Mouse (Mus musculus): ENCODE measurements around the gene Col4a2. TPM values are rescaled to one million over a fixed set of nuclear protein-coding genes. Genes with fewer than 3 reads are reported as not detected.

Gene Col4a2
- polyA plus RNA-seq, 1 experiment from 2014 or later, result 7.9 TPM

DNA sequence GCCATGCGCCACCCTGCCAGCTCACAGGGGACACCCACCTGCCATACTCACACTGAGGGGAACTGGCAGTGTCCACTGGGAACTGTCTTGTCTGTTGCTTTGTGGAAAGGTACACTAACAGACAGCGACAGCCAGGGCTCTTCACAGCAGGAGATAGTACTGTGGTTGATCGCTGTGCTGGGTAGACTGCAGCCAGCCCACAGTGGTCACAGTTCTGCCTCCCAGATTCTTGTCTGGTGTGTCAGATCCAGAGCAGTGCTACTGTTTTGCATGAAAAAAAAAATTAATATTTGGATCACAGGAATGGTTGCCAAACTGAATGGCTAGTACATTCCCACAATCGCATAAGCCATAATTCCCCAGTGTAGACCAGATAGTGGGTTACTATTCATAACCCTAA lies 74.7 kb downstream of the Col4a2 start:
- 74% methylated on average over 4 of the region's 4 CpGs for WGBS (ENCODE audit: insufficient replicate concordance)
- Histone ChIP-seq H3K27me3 (no peaks in the 10 kb centered on the region), H3K4me1 (replicated peaks) (no peaks in the 10 kb centered on the region), H3K27ac (replicated peaks) (no peak overlapping the region), H3K9me3 (replicated peaks) (no peaks in the 10 kb centered on the region), H3K4me3 (replicated peaks) (no peak overlapping the region), H3K36me3 (replicated peaks) (no peaks in the 10 kb centered on the region), H3K4me2 (no peak overlapping the region), H3K9ac (no peak overlapping the region)
- no peak for ATAC-seq (ENCODE audit: insufficient read depth)

DNA sequence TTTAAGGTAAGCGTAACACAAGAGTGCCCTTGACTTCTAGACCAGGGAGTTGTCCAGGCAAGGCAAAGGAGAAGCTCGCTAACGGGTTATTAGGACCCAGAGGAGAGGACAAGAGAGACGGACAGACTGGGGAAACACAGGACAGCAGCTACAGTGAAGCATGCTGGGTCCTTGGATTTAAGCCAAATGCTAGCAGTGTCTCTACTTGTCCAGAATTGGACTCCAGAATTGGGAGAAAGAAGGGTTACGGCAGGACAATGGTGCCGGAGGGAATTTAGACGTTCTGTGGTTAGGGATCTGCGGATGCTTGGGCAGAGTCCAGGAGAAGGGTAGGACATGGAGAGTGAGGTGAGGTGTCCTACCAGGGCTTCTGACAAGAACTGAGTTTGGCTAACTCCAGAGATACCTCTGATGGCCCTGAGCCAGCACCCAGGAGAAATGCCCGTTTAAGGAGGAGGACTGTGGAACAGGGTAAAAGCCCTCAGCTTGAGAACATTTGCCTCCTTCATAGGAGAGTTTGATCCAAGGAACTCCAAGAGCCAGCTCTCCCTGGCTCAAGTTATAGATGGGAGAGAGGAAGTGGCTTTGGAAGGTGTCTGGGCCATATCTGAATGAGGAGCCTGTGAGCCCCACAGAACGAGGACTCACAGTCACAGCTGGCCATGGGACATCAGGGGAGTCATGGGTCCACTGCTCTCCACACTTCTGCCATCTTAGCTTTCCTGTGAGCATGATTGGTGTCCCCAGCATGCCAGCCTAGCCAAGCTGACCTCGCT lies 76.9 kb downstream of the Col4a2 start:
- Histone ChIP-seq H3K4me3 (replicated peaks) (no peak overlapping the region), H3K36me3 (replicated peaks) (no peaks in the 10 kb centered on the region)
- 66% methylated on average over 11 of the region's 11 CpGs for WGBS (ENCODE audit: insufficient replicate concordance)

DNA sequence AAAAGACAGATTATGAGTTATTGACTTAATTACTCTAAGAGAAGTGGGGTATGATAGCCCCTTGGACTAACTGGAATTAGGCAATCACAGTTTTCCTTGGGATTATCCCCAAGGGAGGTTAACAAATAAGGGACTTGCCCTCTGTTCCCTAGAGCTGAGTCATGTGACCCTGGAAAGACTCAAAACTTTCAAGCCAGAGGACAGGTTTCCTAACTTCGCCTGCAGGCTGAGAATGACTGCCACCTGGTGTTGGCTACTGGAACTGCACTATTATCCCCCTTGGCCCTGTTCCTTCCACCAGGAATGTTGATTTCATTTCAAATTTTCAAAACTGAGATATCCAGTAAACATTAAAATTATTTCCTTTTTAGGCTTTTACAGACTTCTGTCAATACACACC lies 80.1 kb downstream of the Col4a2 start:
- H3K36me3 ChIP-seq (replicated peaks), result no peaks in the 10 kb centered on the region
- WGBS (ENCODE audit: insufficient replicate concordance), result 7% methylated on average over 1 of the region's 1 CpGs
- no peak overlapping the region for H3K4me2 ChIP-seq
- H3K9me3 ChIP-seq (replicated peaks), result no peaks in the 10 kb centered on the region
- H3K27me3 ChIP-seq, result no peaks in the 10 kb centered on the region
- peaks cover 4% of the 10 kb centered on the region; the same call in 1 of the 2 replicates for H3K4me1 ChIP-seq (replicated peaks)
- H3K27ac ChIP-seq (replicated peaks), result no peak overlapping the region
- no peak for ATAC-seq (ENCODE audit: insufficient read depth)
- no peak overlapping the region for H3K9ac ChIP-seq
- no peak overlapping the region for H3K4me3 ChIP-seq (replicated peaks)

More for the DNA sequence above, 76.9 kb downstream of the Col4a2 start:
- Histone ChIP-seq H3K9me3 (replicated peaks) (no peaks in the 10 kb centered on the region), H3K4me2 (no peak overlapping the region), H3K27me3 (no peaks in the 10 kb centered on the region), H3K9ac (no peak overlapping the region), H3K27ac (replicated peaks) (no peak overlapping the region), H3K4me1 (replicated peaks) (peaks cover 4% of the 10 kb centered on the region; the same call in 1 of the 2 replicates)
- ATAC-seq (ENCODE audit: insufficient read depth), result no peak

DNA sequence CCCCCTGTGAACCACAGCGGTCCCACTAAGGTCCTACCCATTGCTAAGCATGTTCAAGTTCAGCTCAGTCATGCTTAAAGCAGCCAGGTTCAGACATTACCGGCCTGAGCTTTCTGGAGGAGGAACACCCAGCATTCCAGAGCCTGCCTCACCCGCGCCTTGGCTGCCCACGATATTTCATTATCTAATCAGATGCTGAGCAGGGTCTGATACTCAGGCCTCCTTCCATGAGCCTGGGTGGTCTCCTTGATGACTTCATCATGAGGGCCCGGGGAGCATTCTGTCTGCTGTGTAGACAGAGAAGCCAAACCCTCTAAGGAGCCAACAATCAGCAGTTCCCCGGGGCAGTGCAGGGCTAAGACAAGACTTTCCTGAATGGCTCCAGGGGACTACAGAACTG lies 80.6 kb downstream of the Col4a2 start:
- no peak for ATAC-seq (ENCODE audit: insufficient read depth)
- no peaks in the 10 kb centered on the region for H3K9me3 ChIP-seq (replicated peaks)
- no peak overlapping the region for H3K4me3 ChIP-seq (replicated peaks)
- no peak overlapping the region for H3K4me2 ChIP-seq
- no peaks in the 10 kb centered on the region for H3K36me3 ChIP-seq (replicated peaks)
- 26% methylated on average over 7 of the region's 7 CpGs for WGBS (ENCODE audit: insufficient replicate concordance)
- peaks cover 4% of the 10 kb centered on the region; the same call in 1 of the 2 replicates for H3K4me1 ChIP-seq (replicated peaks)
- peak overlapping the region; percentile 20; the same call in 1 of the 2 replicates for H3K27ac ChIP-seq (replicated peaks)
- no peak overlapping the region for H3K9ac ChIP-seq
- no peaks in the 10 kb centered on the region for H3K27me3 ChIP-seq

DNA sequence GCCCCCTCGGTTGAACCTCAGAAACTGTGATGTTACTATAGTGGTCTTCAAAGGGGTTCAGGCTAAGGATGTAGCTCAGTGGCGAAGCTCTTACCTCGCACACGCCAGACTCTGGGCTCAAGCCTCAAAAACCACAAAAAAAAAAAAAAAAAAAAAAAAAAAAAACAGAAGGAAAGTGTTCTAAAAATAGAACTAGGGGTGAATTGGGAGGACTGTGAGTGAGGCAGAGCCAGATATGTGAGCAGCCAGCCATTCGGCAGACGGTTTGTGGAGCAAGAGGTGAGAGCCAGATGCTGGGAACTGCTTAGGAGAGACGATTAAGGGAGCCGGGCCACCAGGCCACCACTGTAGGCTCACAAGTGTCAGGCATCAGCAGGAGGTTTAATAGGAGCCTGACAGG lies 81.0 kb downstream of the Col4a2 start:
- Histone ChIP-seq H3K27me3 (no peaks in the 10 kb centered on the region), H3K27ac (replicated peaks) (peak overlapping the region; percentile 20; the same call in 1 of the 2 replicates), H3K9ac (no peak overlapping the region), H3K9me3 (replicated peaks) (no peaks in the 10 kb centered on the region), H3K36me3 (replicated peaks) (no peaks in the 10 kb centered on the region), H3K4me3 (replicated peaks) (no peak overlapping the region), H3K4me2 (no peak overlapping the region), H3K4me1 (replicated peaks) (peaks cover 4% of the 10 kb centered on the region; the same call in 1 of the 2 replicates)
- 13% methylated on average over 8 of the region's 8 CpGs for WGBS (ENCODE audit: insufficient replicate concordance)
- ATAC-seq (ENCODE audit: insufficient read depth), result no peak

DNA sequence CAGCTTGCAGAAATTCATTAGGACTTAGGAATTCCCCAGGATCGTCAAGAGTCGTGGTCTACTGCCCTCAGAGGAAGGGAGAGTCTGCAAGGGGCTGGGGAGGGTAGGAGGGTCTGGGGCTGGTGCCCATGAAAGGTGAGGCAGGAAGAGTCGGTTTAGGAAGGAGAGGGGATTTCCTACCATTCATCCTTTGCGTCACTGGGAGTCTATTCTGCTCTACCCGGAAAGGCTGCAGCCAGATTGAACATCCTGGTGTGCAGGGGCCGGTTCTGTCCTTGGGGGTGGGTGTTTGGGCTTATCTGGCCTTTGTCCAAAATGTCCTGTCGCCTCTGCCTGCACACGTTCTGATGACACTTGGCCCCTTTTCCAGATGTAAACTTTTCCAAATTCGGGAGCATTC lies 82.2 kb downstream of the Col4a2 start:
- 27% methylated on average over 9 of the region's 9 CpGs for WGBS (ENCODE audit: insufficient replicate concordance)

DNA sequence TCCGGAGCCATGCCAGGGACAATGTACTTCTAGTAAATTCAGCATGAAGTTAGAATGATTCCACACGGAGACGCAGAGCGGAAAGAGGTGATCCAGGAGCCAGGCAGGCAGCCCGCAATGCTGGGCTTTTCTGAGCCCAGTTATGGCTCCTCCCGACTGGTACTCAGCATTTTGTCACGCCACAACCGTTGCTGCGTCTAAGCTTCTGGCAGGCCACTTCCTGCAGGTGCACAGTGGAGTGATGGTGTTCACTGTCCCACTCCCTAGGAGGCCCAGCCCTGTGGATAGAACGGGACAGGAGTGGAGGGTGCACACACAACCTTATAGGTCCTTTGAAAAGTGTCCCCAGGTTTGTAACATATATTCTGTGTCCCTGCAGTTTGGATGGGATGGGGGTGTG lies 83.0 kb downstream of the Col4a2 start:
- no peak for ATAC-seq (ENCODE audit: insufficient read depth)
- H3K4me2 ChIP-seq, result no peak overlapping the region
- no peak overlapping the region for H3K27ac ChIP-seq (replicated peaks)
- H3K27me3 ChIP-seq, result no peaks in the 10 kb centered on the region
- 37% methylated on average over 10 of the region's 10 CpGs for WGBS (ENCODE audit: insufficient replicate concordance)
- H3K4me3 ChIP-seq (replicated peaks), result no peak overlapping the region
- H3K4me1 ChIP-seq (replicated peaks), result peaks cover 4% of the 10 kb centered on the region; the same call in 1 of the 2 replicates
- H3K9ac ChIP-seq, result no peak overlapping the region
- no peaks in the 10 kb centered on the region for H3K9me3 ChIP-seq (replicated peaks)
- H3K36me3 ChIP-seq (replicated peaks), result no peaks in the 10 kb centered on the region

More for the DNA sequence above, 82.2 kb downstream of the Col4a2 start:
- Histone ChIP-seq H3K9me3 (replicated peaks) (no peaks in the 10 kb centered on the region), H3K27me3 (no peaks in the 10 kb centered on the region), H3K4me1 (replicated peaks) (peaks cover 4% of the 10 kb centered on the region; the same call in 1 of the 2 replicates), H3K4me2 (no peak overlapping the region), H3K4me3 (replicated peaks) (no peak overlapping the region), H3K36me3 (replicated peaks) (no peaks in the 10 kb centered on the region), H3K27ac (replicated peaks) (no peak overlapping the region), H3K9ac (no peak overlapping the region)
- no peak for ATAC-seq (ENCODE audit: insufficient read depth)

DNA sequence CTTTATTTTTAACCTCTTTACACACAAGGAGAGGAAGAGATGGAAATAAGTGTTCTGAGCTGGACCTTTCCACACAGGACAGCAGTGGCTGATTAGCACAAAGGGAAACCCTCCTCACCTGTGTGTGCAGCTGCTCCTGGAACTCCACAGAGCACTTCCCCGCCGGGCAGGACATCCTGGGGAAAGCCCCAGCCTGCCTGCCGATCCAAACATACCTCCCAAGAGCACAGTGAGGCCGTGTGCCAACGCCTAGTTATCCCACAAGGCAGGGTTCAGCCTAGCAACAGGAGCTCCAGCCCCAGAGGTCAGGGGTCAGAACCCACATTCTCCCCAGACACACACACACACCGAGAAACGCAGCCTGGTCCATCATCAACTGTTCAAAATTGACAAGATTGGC lies 83.5 kb downstream of the Col4a2 start:
- H3K4me1 ChIP-seq (replicated peaks), result peaks cover 4% of the 10 kb centered on the region; the same call in 1 of the 2 replicates
- H3K9me3 ChIP-seq (replicated peaks), result no peaks in the 10 kb centered on the region
- H3K4me3 ChIP-seq (replicated peaks), result no peak overlapping the region
- H3K36me3 ChIP-seq (replicated peaks), result no peaks in the 10 kb centered on the region
- no peaks in the 10 kb centered on the region for H3K27me3 ChIP-seq
- H3K27ac ChIP-seq (replicated peaks), result no peak overlapping the region
- WGBS (ENCODE audit: insufficient replicate concordance), result 42% methylated on average over 7 of the region's 7 CpGs
- H3K4me2 ChIP-seq, result no peak overlapping the region
- no peak for ATAC-seq (ENCODE audit: insufficient read depth)
- no peak overlapping the region for H3K9ac ChIP-seq

DNA sequence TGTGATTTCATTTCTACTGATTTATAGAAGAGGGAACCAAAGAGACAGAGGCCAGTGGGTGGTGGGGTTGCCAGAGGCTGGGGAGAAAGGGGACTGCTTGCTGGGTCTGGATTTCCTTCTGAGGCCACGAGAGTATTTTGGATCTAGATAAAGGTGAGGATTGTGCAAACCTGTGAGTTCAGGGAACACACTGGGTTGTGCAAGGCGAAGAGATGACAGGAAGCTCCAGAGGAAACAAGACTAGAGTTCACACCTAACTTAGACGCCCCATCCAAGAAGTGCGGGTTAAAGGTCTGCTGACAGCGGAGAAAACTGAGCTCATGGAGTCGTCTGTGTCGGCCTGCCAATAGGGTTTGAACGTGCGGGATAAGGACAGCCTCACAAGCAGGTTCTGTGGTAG lies 84.5 kb downstream of the Col4a2 start:
- Histone ChIP-seq H3K36me3 (replicated peaks) (no peaks in the 10 kb centered on the region), H3K4me3 (replicated peaks) (no peak overlapping the region), H3K4me1 (replicated peaks) (peaks cover 4% of the 10 kb centered on the region; the same call in 1 of the 2 replicates), H3K9ac (no peak overlapping the region), H3K9me3 (replicated peaks) (no peaks in the 10 kb centered on the region), H3K4me2 (no peak overlapping the region), H3K27ac (replicated peaks) (no peak overlapping the region), H3K27me3 (no peaks in the 10 kb centered on the region)
- 48% methylated on average over 9 of the region's 9 CpGs for WGBS (ENCODE audit: insufficient replicate concordance)
- ATAC-seq (ENCODE audit: insufficient read depth), result no peak

DNA sequence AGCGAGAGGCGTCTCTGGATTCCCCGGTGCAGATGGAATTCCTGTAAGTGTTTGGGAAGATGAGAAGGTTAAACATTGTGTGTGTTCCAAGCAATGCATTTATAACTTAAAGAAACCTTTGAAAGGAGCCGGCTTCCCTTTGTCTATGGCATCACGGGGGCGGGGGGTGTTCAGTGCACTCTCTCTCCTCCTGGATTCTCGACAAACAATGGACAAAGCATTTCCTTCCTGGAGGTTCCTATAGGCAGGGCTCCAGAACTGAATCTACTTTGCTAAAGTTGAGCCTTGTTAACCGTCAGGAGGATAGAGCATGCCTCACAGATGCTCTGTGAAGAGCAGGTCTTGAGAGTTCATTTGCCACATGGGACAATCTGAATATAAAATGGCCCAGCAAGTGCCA lies 87.1 kb downstream of the Col4a2 start:
- WGBS (ENCODE audit: insufficient replicate concordance), result 51% methylated on average over 8 of the region's 8 CpGs
- H3K4me1 ChIP-seq (replicated peaks), result no peaks in the 10 kb centered on the region

DNA sequence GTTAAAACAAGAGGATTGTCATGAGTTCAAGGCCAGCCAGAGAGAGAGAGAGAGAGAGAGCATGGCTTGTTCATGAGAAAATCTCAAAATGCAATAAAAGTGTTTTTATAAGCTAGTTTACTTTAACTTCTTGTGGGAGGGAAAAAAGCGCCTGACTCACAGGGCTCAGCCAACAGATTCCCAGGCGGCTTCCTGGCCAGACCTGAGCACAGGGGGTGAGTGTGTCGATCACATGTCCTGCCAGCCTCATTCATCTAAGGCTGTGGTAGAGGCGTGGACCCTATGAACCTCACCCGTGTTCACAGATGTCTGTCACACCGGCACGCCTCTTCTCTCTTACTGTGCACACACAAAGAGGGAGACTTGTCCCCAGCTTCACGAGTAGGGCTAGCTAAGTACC lies 87.6 kb downstream of the Col4a2 start:
- Histone ChIP-seq H3K4me3 (replicated peaks) (no peak overlapping the region), H3K27ac (replicated peaks) (no peak overlapping the region), H3K36me3 (replicated peaks) (no peaks in the 10 kb centered on the region), H3K9ac (no peak overlapping the region), H3K9me3 (replicated peaks) (no peaks in the 10 kb centered on the region), H3K4me2 (no peak overlapping the region), H3K4me1 (replicated peaks) (no peaks in the 10 kb centered on the region), H3K27me3 (no peaks in the 10 kb centered on the region)
- 51% methylated on average over 8 of the region's 8 CpGs for WGBS (ENCODE audit: insufficient replicate concordance)
- ATAC-seq (ENCODE audit: insufficient read depth), result no peak

More for the DNA sequence above, 87.1 kb downstream of the Col4a2 start:
- Histone ChIP-seq H3K27me3 (no peaks in the 10 kb centered on the region), H3K36me3 (replicated peaks) (no peaks in the 10 kb centered on the region), H3K9me3 (replicated peaks) (no peaks in the 10 kb centered on the region), H3K4me2 (no peak overlapping the region), H3K9ac (no peak overlapping the region), H3K4me3 (replicated peaks) (no peak overlapping the region), H3K27ac (replicated peaks) (no peak overlapping the region)
- no peak for ATAC-seq (ENCODE audit: insufficient read depth)
